Mouse (Mus musculus) retina, postnatal 1 day (tissue): ENCODE results near the gene Hyou1.
"Not testable (repeated sequence)": the region's sequence is repeated elsewhere in the genome, so short reads cannot be mapped to it uniquely, and the experiment has no call there.

Source experiments
- DNase-seq: peaks from one replicate; pipeline ENCODE4 v3.0.0-alpha.2; 2012

Hyou1 gene

DNA sequence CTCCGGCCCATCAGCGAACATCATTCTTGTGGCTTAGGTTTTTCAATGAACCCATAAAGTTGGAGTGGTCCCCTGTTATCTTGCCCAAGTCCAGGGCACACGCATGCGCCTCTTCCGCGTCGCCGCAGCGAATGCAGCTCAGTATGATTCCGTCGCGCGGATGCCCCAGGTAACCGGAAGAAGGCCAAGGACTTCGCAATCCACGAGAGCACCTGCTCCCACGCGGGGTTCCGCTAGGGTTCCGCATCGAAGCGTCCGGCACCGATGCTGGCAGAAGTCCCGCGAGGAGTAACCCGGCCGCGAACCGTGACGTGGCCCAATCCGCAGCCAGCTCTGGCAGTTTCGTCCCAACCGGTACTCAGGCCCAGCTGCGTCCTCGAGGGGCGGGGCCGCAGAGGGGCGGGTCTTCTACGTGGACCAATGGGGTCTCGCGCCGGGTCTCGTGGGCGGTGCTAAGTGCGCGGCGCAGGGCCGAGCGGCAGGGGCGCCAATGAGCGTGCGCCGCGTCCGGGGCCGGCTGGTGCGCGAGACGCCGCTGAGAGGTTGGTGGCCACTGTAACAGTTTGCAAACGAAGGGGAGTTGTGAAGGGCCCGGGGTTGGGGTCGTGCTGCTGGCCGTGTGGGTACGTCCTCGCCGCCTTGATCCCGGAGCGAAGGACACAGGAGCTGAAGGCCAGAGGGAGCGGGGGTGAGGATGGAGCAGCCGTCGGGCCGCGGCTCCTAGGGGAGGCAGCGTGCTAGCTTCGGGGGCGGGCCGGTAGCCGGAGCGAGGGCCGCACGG lies at the start of gene Hyou1:
TSS of gene Hyou1 (plus strand) at position 437 of the 781 bp plus-strand sequence.
- peak; percentile 98 for DNase-seq

DNA sequence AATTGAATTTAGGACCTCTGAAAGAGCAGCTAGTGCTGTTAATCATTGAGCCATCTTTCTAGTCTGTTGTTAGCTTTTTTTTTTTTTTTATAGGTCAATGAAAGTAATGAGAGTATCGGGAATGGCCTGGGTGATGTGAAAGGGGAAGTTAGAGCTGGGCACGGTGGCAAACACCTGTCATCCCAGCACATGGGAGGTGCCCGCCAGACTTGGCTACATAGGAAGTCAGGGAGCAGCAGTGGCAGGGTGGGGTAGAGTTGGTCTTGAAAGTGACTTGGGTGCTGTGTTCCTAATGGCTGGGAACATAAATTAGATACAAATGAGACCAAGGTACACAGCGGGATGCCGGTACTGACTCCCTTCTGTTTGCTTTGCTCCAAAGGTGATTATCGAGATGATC lies 48.6 kb upstream of the Hyou1 start:
- no peak for DNase-seq

DNA sequence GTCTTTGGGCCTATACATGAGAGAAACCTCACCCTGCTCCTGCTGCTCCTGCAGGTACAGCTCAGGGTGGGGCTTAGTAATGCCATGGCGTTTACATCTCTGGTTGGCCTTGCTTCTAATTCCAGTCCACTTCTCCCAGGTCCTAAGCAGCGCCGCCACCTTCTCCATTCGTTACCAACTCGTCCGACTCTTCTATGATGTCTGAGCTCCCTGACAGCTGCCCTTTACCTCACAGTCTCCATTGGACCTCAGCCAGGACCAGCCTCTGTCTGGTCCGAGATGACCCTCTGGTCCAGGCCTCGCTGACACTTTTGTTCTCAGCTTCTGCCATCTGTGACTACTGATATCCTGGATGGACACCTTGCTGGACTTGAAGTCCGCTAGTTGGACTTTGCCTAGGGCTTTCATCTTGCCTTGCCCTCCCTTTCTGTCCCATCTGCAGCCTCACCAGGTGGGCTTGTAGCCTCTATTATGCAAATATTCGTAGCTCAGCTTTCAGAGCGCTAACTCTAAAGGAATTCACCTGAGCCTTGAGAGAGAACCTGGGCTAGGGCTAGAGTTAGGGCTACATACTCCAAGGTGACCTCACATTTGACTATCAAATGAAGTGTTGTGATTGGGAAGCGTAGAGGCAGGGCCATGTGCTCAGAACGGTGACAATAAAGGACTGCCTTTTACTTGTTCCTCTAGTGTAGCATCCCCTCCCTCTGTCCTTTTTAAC lies 46.2 kb upstream of the Hyou1 start:
- no peak for DNase-seq

DNA sequence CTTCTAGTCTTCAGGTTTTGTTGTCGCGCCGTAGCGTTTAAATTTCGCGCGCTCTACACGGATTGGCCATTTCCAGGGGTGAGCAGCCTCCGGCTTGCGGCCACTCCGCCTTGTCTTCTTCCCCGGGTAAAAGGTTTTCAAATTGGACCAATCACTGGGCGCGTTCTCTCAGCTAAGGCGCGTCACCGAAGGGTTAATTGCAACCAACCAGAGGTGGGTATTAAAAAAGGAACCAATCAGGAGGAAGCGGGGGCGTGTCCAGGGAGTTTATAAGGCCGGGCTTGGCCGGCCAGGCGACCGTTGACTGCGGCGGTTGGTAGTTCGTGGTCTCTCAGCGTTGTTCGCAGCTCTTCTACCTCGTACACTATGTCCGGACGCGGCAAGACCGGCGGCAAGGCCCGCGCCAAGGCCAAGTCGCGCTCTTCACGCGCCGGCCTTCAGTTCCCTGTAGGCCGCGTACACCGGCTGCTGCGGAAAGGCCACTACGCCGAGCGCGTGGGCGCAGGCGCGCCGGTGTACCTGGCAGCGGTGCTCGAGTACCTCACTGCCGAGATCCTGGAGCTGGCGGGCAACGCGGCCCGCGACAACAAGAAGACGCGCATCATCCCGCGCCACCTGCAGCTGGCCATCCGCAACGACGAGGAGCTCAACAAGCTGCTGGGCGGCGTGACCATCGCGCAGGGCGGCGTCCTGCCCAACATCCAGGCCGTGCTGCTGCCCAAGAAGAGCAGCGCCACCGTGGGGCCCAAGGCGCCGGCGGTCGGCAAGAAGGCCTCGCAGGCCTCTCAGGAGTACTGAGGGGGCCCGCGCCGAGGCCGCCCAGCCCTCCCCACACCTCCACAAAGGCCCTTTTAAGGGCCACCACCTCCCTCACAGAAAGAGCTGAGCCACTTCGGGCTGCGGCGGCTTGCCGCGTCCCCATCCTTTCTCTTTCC lies 44.6 kb upstream of the Hyou1 start, which contains the start of gene H2afx:
TSS of gene H2afx (plus strand) at position 299 of the 935 bp plus-strand sequence.
- peak; percentile 100 for DNase-seq

DNA sequence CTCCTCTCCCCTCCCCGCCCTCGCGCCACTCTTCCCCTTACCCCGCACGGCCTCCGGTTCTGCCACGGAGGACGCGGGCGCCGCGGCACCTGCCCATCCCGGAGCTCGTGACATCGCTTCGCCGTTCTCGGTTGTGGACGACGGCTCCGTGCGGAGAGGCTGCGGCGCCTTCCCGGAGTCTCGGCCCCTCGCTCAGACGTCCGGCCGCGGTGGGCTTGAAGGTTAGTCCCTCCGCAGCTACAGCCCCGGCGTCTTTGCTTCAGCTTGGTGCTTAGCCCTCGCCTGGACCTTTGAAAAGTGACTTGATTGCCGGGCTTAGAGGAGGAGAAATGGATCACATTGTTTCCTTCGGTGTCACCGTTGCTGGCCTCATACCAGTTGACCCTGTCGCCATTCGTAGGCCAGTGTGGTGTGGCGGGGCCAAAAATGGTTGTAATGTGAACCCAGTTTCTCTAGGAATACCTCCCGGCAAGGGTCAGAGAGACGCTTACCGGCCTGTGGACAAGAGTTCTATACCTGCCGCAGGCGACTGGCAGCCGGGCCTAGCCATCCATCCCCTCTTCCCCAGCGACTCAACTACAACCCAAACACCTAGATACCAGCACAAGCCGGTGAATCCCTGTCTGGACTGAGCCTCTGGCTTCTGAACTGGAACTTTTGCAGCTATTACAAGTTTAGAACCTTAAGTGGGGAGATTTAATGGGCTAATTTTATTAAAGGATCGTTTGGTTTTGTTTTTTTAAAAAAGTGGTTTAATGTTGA lies 43.8 kb upstream of the Hyou1 start:
- DNase-seq, result no peak

DNA sequence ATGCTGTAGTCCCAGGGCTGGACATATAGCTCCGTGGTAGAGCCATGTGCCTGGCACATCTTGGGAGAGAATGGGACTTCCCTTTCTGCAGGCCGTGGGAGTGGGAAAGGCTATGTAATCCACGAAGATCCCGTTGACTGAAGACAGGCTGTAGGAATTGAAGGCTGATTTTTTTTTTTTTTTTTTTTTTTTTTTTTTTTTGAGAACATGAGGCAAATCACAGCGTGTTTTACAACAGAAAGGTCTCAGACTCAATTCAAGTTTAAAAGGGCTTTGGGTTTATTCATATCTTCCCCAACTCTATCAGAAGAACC lies 43.2 kb upstream of the Hyou1 start:
- DNase-seq, result no peak

DNA sequence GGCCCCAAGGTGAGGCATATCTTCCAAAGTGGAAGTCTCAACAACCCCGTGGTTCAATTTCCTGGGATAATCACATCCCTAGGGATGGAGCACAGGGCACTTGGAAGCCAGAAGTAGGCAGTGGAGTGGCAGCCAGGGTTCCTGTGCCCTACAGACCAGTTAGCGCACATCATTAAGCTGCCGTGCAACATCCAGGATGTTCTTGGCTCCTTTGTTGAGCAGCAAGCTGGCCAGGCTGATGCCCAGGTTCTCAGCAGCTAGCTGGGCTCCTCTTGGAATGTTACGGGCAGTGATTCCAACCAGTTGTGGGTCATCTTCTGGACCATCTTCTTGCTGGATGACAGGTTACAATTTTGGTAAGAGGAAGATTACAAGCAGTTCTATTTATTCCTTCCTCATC lies 42.8 kb upstream of the Hyou1 start:
- not testable (repeated sequence) for DNase-seq

DNA sequence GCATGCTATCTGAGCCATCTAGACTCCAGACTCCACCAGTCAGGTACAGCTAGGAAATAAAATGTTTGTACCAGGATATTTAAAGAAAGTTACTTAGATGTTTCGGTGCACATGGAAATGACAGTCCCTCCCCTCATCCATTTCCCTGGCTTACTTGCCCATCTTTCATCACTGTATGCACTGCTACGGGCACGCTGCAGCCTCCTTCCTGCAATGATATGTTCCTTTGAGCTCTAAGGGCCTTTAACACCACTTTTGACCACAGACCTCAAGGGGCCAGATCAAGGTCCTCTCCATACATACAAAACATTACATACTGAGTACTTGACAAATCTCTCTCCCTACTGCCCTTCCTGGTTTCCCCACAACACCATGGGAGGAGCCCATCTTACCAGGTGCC lies 42.3 kb upstream of the Hyou1 start:
- DNase-seq, result no peak

DNA sequence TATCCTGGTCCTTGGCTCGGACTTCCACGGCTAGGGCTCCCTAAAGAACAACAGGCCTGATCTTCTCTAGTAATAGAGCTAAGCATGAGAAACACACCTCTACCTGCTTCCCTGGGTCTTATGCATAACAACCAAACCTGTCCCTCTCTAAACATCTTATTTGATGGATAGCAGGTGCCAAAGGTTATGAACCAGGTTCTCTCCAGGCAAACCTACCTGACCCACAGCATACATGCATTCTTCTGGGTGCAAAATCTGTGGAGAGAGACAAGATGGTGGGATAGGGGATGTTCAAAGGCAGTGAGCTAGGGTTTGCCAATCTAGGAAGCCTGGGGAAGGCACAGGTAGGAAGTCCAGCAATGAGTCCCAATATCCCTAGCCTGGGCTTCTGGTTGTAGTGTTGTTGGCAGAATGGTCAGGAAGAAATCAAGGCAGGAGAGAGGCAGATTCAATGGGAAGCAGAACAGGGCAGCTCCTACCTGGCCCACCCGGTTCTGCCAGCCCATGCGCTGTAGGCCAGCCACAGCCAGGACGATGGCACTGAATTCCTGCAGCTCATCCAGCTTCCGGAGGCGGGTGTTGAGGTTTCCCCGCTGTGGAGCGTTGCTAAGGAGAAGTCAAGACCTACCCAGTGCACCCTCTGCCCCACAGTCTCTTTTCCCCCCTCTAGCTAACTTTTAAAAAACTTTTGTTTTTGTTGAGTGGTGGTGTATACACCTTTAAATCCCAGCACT lies 41.7 kb upstream of the Hyou1 start:
- DNase-seq, result no peak

DNA sequence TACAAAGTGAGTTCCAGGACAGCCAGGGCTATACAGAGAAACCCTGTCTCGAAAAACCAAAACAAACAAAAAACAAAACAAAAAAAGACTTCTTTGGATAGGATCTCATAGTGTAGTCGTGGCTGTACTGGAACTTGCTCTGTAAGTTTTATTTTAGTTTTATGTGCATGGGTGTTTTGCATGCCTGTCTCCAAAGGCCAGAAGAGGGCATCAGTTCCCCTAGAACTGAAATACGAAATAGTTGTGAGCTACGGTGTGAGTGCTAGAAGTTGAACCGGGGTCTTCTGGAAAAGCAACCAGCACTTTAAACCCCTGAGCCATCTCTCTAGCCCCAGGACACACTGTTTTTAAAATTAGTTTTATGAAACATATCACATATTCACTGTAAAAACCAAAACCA lies 40.7 kb upstream of the Hyou1 start:
- no peak for DNase-seq

DNA sequence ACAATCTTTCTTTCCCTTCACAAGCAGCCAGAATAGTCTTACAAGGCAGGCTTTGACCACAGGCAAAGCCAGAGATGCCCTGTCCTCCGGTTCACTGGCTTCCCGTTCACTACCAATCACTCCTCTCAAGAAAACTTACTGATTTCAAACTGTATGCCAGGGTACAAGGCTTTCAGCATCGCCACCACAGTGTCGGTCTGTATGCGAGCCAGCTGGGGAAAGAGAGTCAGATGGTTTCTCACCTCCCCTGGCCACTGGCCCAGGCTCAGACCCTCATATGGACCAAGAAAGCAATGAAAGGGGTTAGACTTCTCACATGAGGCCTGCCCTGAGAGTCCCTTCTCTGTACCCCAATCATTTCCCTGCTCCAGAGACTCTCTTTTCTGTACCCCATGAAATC lies 37.8 kb upstream of the Hyou1 start:
- no peak for DNase-seq

DNA sequence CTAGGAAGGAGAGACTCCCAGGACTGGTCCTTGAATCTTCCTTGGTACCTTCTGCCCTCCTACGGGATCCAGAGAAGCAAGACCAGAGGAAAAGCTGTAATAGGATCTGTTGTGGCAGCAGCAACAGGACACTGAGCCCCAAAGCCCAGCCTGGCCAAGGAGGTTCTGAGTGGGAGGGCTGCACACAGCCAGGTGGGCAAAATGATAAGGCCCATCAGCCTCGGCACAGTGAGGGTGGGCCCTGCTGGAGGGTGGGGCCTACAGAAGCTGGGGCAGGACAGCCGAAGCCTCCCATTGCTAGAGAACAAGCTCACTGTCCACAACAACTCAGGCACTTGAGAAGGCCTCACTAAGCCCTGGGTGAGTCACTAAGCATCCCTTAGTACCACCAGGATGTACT lies 37.1 kb upstream of the Hyou1 start:
- DNase-seq, result no peak

DNA sequence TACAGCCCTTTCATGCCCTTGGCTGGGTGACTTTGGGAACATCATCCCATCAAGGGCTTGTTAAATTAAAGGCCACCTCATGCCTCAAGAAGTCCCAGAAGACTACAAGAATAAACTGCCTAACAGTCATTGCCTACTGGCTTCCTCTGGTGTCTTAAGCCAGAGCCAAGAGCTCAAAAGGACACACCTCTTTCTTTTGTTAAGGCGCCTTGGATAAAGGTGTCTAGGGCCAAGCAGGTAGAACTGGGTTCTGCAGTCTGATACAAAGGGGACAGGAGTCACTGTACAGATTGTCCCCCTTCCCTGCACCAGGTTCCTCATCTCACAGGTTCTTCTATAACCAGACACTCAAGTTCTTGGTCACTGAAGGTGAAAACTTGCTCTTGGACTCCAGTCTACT lies 36.7 kb upstream of the Hyou1 start:
- no peak for DNase-seq

DNA sequence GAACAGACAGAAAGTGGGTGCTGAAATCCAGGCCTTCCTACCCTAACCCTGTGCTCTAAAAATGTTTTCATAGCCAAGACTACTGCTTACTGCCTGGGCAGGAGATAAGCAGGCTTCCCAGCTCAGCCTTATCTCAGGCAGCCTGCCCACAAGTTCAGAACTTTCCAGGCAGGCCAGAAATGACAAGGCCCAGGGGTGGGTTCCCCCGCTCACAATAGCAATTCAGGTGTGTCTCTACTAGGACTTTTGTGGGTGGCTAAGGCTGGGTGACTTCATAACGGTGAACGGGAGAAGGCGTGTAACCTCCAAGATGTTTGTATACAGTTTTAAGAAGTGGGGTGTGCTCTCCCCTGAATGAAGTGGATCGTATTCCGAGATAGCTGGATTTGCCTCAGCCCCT lies 36.0 kb upstream of the Hyou1 start:
- no peak for DNase-seq

DNA sequence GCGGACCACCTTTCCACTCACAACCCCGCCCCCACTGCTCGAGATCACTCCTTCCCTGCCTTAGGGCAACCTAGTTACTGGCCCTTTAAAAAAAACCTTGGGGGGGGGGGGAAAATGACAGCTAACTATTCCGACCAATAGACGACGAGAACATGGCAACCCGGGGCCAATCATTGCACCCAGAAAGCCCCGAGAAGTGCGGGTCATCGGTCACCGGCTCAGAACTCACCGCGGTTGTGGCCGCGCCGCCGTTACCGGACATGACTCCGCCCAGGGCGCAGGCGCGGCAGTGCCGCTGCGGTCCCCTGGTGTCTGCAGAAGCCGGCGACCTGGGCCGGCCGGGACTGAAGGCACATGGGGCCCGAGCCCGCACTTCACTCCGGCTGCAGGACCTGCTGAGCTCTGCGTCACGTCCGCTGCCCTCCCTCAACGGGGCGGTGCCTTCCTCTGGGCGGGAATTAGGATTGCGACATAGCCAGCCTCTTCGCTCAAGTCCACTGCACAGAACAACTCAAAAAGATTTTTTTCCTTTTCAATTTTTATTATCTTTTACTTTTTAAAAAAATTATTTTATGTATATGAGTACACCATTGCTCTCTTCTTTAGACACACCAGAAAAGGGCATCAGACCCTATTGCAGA lies 35.4 kb upstream of the Hyou1 start, which contains the start of gene Hmbs:
TSS of gene Hmbs (minus strand) at position 448 of the 641 bp plus-strand sequence.
- peak; percentile 96 for DNase-seq

DNA sequence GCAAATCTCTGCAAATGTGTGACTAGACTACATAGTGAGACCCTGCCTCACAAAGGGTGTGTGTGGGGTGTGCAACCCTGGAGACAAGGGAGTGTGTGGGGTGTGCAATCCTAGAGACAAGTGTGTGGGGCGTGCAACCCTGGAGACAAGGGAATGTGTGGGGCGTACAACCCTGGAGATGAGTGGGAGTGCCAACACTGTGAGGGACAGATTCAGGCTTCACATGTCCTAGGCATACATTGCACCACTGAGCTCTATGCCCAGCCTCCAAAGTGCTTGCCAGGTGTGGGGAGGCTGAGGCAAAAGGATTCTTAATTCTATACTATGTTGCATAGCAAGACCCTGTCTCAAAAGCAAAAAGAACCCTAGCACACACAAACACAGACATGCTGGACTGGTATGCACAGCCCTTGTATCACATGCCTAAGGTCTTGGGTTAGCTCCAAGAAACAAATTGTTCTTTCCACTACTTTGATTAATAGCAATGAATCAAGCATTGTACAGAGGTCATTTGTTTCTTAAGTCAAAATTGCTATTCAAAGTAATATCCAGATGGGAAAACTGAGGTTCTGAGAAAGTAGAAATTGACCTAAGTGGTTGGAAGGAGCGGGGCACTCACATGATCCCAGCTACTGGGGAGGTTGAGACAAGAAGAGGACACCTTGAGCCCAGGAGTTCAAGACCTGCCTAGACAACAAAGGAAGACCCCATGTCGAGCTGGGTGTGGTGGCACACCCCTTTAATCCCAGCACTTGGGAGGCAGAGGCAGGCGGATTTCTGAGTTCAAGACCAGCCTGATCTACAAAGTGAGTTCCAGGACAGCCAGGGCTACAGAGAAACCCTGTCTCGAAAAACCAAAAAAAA lies 33.5 kb upstream of the Hyou1 start:
- no peak for DNase-seq

DNA sequence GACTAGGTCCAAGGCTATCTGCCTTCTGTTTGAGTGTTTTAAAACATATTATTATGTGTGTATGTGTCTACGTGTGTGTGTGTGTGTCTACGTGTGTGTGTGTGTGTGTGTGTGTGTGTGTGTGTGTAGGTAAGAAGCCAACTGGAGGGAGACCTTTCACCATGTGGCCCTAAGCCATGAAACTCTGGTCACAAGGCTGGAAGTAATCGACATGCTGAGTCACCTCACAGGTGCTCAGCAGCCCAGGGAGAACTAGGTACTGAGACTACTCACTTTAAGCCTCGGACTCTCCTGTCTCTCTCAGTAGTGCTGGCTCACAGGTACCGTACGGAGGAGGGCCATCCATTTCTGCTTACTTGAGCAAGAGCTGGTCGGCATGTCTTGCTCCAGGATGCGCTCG lies 32.1 kb upstream of the Hyou1 start:
- DNase-seq, result no peak

DNA sequence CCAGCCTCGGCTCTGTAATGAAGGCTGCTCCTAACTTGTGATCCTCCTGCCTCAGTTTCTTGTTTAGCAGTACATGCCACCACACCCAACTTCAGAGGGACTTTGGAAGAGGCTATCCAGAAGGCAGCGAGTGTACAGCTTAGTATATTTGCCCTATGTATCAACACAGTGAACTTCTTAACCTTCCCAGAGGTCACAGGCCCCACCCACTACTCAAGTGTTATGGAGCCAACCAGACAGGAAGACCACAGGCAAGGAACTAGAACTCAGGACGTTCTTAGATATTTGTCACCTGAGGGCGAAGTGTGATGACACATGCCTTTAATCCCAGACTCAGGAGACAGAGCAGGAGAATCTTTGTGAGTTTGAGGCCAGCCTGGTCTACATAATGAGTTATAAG lies 31.7 kb upstream of the Hyou1 start:
- DNase-seq, result no peak

DNA sequence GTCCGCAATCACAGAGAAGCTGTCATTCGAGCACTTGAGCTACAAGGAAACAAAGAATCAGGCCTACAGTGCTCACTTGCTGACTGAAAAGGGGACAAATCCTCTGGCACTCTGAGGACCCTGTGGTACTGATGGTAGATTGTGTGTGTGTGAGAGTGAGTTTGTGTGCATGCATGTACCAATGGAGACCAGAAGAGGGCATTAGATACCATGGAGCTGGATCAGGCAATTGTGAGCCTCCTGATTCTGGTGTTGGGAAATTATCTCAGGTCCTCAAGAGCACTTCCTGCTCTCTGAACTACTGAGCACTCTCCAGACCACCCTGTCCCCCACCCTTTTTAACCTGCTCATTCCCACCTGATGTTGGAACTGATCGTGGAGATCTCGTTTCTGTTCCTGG lies 30.7 kb upstream of the Hyou1 start:
- DNase-seq, result no peak

DNA sequence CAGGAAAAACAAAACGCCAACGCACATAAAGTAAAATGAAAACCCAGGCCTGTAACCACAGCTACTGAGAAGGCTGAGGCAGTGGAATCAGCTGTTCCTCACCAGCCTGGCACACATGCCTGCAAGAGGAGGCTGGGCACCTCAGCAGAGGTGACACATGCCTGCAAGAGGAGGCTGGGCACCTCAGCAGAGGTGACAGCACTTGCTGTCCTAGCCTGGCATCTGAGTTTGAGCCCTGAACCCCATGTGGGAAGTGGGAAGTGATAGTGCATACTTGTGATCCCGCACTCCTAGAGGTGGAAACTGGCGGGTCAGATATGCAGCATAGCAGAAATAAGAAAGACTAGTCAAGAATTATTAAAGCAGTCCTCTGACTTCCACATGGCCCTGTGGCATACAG lies 27.9 kb upstream of the Hyou1 start:
- no peak for DNase-seq
